Mouse (Mus musculus): Measurements from ENCODE around the gene Mlxipl.

Mlxipl gene

DNA sequence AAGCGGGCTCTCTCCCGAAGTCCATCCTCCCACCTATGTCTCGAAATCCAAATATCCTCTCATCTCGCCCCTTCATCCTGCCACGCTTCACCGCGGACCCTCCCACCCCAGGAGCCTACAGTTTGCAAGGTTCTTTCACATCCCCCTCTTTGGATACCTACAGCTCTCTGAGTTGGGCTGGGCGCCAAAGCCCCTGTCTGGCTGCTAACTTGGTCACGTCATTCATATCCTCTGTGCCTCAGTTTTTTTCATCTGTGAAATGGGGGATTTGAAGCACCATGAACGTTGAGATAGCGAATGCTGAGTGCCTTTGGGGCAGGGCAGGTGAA lies 11.2 kb upstream of the Mlxipl start:
- DNase-seq (ENCODE audit: low read depth, low spot score): no peak

DNA sequence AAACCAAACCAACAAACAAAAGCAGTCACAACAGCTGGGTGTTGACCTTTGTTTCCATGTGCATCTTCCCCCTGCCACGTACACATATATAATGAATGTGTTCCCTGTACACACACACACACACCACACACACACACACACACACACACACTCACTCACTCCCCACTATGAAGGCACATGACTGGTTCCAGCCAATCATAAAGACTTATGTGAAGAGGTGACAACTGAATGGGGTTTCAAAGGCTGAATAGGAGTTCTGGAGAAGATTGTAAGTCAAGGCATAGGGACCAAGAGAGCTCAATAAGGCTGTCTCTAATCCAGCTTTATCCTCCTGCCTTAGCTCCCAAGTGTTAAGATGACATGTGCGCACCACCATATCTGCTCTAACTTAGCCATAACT lies 10.1 kb upstream of the Mlxipl start:
- no peak for DNase-seq (ENCODE audit: low read depth, low spot score)

DNA sequence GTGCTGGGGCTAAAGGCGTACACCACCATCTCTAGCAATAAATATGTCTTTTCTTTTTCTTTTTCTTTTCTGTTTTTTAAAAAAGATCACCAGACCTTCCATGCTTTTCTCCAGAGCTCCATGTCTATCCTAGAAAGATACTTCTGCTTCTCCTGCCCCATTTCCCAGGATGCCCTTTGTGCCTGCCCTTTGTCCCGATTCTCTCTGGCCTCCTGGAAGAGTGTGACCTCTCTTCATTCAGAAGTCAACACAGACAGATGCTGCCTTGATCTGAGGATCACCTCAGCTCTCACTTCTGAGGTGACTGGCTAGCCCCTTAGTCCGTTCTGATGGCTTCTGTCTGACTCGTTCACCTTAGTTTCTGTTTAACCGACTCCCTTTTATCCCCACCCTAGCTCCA lies 9.2 kb upstream of the Mlxipl start:
- DNase-seq (ENCODE audit: low read depth, low spot score): no peak

DNA sequence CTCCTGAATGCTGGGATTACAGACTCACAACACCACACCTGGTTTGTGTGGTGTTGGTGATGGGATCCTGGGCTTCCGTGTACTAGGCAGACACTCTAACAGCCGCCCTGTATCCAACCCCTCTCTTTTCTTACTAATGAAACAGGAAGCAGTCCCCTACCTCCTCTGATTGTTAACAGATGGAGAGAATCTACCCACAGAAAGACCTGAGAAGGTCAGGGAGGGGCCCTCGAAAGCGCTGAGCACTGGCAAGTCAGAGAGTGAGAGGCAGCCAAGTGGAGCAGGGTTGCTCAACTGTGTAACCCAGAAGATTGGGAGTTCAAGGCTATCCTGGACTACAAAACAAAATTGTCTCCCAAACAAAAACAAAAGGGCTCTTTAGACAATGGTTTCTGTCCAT lies 2.8 kb upstream of the Mlxipl start:
- no peak for DNase-seq (ENCODE audit: low read depth, low spot score)

DNA sequence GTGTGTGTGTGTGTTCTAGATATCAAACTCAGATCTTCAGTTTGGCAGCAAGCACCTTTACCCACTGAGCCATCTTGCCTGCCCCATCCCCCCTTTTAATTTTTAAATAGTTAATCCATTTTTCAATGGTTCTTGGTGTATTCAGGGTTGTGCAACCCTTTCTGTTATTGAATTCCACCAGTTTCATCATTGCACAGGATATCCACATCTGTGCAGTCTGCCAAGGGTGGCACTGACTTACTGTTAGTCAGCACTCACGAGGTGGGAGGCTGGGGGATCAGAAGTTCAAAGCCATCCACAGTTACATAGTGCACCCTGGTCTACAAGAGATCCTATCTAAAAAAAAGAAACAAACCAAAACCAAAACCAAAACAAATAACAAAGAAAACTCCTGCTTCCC lies 11.3 kb downstream of the Mlxipl start:
- DNase-seq (ENCODE audit: low read depth, low spot score): no peak

DNA sequence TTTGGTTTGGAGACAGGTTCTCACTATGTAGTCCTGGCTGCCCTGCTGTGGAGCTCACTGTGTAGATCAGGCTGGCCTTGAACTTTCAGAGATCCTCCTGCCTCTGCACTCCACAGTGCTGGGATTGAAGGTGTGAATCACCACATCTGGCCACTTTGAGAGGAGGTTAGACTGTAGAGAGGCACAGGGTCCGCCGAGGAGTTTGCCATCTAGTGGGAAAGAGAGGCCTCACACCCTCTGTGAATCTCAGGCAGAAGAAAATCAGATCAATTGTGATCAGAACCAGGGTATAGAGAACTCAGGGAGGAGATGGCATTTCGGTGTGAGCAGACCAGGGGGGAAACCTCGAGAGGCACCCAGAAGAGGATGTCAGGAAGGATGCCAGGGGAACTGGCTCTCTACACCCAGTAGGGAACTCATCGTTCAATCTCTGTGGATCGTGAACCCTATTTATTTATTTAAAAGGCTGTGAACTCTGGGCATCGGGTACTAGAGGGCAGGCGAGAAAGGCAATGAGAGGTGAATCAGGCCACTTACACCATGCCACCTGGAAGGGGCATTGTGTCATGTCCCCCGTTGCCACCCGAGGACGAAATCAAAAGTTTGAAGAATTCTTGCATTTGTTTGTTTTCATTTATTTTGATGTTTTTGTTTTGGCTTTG lies 14.4 kb downstream of the Mlxipl start:
- no peak for DNase-seq (ENCODE audit: low read depth, low spot score)

DNA sequence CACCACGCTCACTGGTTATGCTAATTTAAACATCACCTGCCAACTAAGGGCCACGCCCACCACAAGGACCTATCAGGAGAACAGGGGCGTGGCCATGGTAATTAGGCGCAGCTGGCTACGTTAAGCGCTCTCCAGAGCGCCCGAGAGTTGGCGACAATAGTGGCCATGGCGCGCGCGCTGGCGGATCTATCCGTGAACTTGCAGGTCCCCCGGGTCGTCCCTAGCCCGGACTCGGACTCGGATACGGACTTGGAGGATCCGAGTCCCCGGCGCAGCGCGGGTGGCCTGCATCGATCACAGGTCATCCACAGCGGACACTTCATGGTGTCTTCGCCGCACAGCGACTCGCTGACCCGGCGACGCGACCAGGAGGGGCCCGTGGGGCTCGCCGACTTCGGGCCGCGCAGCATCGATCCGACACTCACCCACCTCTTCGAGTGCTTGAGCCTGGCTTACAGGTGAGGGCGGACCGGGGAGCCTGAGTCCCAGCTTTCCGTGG lies 17.1 kb downstream of the Mlxipl start:
- DNase-seq (ENCODE audit: low read depth, low spot score): peak; percentile 24

DNA sequence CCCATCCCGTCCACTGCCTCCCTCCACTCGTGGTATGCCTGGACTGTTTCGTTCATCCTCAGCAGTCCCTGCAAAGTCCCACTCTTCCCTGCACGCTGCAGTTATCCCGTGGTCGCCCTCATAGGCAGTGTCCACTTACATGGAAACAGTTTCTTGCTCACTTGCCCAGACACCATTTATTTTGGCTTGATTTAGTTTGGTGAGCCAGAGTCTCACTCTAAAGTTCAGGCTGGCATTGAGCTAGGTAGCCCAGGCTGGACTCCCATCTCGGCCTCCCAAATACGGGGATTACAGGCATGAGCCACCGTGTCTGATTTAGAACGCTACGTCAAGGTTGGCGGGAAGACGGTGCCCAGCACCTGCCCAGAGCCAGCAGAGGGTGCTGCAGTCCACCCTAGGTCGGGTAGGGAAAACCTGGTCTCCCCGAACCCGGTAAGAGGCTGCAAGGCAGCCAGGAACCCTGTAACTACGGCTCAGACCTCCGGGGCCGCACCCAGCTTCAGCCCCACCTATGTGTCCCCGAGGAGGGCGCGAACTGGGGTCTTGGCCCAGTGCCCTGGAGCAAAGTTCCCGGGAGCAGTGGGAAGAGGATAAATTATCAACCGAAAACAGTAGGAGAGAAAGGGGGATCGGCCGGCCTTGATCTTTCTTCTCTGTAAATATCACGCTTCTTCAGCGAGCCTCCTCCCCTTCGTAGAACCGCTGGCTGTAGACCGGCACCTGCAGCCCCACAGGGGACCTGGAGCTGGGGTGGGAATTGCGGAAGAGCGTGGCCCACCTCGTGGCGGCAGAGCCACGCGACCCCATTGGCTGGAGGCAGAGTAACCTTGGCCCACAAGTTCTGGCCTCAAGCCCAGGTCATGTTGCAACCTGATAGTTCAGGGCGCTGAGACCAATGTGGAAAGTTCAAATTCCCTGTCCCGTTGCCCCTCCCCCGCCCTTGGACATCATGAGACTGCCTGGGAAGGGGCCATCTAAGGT lies 18.1 kb downstream of the Mlxipl start:
- no peak for DNase-seq (ENCODE audit: low read depth, low spot score)

DNA sequence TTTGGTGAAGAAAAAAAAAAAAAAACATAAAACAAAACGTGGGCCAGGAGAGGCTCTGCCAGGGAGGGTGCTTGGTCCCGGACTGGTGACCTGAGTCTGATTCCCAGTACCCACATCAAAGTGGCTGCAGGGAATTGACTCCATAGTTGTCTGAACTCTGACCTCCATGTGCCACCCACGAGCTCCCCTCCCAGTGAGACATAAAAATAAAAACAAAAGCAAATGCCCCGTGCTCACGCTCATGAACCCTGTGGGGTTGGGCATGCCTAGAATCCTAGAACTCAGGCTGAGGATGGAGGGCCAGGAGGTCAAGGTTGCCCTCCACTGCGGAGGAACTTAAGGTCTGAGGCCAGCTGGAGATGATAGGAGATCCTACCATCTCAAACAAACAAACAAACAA lies 19.3 kb downstream of the Mlxipl start:
- DNase-seq (ENCODE audit: low read depth, low spot score): no peak

DNA sequence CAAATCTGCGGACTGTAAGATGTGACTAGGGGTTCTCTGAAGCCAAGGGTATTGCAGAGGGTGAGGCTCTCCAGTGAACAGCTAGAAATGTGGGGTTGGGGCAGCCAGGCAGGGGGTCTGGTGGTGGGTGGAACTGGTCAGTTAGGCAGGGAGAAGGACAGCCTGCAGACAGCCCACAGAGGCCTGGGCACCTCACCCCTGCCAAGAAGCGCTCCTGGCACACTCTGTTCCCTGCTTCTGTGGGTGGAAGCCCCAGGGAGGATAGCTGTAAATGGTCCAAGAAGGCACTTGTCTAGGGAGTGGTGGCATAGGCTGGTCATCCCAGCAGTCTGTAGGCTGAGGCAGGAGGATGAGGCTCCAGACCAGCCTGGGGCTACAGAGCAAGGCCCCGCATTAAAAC lies 19.7 kb downstream of the Mlxipl start:
- DNase-seq (ENCODE audit: low read depth, low spot score): no peak

DNA sequence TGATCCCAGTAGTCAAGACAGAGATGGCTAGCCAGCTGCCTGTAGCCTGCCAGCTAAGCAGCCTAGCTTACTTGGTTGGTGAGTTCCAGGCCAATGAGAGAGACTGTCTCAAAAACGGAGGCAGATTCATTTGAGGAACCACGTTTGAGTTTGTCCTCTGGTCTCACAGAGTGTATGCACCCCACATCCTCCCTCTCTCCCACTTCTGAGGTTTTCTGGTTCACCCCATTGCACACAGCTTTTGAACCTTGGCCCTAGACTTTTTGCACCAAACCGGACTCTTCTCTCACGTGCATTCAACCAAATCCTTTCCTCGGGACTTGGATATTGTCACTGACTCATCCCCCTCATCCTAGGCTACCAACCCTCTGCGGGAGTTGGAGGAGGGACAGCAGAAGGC lies 20.3 kb downstream of the Mlxipl start:
- no peak for DNase-seq (ENCODE audit: low read depth, low spot score)

DNA sequence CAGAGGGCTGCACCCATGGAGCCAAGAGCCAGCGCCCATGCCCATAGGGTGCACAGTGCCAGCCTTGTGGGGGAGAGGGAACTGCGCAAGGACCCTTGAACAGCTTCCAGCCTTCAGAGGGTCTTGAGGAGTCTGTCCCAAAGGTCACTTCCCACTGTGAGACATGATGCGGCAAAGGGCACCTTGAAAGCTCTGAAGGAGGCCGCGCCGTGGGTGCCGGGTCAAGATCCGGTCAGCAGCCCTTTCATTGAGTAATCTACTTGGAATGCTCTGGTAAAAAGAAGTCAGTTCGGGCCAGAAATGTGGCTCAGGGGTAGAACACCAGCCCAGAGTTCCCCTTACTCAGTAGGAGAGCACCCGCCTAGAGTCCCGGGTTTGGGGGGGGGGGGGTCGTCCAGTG lies 24.1 kb downstream of the Mlxipl start:
- no peak for DNase-seq (ENCODE audit: low read depth, low spot score)

DNA sequence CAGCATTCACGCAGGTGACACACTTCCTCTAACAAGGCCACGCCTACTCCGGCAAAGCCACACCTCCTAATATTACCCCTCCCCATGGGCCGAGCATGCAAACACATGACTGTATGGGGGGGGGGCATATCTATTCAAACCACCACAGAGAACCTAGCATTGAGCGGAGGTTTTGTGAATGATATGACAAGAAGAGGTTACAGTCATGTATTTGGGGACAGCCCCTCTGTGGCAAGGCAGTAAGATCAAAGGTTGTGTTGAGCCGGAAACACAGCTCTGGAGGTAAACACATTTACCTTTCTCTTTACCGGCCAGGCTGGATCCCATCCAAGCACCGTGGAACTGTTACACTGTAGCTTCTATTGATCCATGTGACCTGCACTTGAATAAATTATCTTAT lies 25.6 kb downstream of the Mlxipl start:
- DNase-seq (ENCODE audit: low read depth, low spot score): no peak

DNA sequence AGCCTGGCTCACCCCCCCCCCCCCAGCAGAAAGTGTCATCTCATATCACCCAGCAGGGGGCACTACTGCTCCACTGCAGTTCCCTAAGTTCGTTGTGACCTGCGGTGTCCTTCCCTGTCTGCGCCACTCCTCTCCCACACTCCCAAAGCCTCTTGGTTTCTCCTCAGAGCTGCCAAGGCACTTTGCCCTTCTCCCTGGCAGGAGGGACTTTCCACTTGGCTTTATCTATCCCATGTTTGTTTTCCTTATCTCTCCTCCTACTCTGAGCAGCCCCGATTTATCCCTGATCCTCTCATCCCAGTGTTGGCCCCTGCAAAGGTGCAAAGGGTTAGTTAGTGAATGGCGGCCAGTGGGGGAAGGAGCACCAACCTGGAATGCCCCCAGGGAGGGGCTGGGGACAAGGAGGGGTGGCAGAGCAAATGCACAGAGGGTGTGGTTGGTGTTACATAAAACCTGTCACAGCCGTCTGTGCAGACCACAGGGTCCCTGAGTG lies 28.9 kb downstream of the Mlxipl start:
- peak; percentile 26 for DNase-seq (ENCODE audit: low read depth, low spot score)

DNA sequence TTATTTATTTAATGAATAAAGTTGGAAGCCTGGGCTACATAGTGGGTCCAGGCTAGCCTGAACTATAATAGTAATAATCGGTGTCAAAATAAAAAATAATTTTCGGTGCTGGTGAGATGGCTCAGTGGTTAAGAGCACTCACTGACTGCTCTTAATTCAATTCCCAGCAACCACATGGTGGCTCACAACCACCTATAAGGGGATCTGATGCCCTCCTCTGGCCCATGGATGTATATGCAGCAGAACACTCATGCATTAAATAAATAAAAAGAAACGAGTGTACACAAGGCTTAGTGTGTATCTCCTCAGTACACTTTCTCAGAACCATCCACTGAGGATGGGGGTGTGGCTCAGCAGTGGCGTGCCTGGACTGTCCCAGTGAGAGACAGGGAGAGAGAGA lies 31.1 kb downstream of the Mlxipl start:
- DNase-seq (ENCODE audit: low read depth, low spot score): no peak

DNA sequence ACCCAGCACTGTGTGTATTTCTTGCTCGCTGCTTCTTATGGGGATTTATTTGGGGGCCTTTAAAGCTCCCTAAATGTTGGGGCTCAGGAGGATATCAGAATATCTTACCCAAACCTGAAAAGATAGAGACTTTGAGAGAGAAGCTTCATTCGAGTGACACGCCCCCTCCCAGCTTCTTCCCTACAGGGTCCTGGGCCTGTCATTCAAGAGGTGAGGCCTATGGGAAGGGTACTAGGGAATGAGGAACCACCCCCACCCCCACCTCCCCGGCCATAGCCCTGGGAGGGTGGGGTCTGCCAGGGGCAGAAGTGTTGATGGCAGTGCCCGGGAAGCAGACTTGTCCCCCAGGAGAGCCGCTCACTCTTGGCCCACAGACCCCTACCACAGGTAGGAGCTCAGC lies 36.4 kb downstream of the Mlxipl start:
- no peak for DNase-seq (ENCODE audit: low read depth, low spot score)

DNA sequence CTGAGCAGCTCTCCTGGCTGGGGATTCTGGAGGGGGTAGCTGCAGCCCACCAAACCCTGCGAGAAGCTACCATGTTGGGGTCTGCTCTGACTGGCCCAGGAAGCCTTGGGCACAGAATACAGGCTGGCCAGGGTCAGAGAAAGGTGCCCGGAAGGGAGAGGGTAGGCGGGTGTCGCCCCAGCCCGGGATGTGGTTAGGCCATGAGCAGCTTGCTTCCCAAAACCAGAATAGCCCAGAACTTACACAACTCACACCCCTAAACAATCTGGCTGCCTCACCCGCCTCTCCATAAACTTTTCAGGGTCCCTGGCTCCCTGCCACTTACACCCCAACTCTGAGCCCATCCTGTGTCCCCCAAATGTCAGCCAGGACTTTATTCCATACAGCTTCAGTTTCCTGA lies 38.0 kb downstream of the Mlxipl start:
- DNase-seq (ENCODE audit: low read depth, low spot score): no peak

DNA sequence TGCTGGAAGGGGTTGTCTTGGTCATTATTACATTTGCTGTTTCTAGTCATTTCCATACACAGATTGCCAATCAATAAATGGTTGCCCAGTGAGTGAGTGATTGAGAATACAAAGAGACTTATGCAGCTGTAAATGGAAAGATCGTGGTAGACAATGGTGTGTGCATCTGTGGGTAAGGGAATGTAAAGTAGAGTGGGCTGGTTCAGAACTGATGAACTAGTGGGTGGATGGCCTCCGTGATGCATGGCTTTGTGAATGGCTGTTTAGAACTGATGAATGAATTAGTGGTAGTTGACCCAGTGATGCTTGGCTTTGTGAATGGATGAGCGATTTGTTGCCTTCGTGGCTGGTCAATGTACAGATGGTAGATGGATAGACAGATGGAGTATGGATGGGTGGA lies 40.1 kb downstream of the Mlxipl start:
- DNase-seq (ENCODE audit: low read depth, low spot score): no peak

DNA sequence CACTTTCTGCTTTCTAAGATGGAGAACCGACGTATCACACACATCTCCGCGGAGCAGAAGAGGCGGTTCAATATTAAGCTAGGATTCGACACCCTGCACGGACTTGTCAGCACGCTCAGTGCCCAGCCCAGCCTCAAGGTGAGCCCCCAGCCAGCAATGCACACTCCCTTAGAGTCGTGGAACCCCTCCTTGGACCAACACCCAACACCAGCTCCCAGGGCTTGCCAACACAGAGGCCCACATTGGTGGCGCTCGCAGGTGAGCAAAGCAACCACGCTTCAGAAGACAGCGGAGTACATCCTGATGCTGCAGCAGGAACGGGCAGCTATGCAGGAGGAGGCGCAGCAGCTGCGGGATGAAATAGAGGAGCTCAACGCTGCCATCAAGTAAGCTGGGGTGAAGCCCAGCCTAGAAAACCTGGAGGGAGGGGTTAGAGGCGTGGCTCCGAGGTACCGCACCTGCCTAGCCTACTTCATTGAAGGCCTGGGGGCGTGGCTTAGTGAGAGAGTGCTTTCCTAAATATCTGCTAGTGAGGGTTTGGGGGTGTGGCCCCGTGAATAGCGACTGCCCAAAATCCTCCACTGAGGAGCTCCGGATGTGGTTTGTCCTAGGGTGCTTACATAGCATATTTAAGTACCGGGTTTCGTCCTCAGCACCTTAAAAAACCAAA lies 44.2 kb downstream of the Mlxipl start:
- peak; percentile 35 for DNase-seq (ENCODE audit: low read depth, low spot score)

DNA sequence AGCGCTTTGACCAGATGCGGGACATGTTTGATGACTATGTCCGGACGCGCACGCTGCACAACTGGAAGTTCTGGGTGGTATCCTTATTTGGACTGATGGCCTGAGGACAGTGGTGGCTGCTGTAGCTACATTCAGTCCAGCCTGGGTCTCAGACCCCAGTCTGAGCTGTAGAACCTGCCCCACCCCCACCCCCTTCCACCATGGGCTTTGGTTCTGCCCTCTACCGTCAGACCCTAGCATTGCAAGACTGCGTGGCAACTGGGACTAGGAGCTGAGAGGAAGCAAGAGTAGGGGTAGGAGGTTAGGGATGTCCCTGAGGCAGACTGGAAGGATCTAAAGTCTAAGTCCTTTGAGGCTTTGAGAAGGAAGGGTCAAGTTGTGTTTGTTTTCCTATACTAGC lies 44.8 kb downstream of the Mlxipl start:
- DNase-seq (ENCODE audit: low read depth, low spot score): no peak

DNA sequence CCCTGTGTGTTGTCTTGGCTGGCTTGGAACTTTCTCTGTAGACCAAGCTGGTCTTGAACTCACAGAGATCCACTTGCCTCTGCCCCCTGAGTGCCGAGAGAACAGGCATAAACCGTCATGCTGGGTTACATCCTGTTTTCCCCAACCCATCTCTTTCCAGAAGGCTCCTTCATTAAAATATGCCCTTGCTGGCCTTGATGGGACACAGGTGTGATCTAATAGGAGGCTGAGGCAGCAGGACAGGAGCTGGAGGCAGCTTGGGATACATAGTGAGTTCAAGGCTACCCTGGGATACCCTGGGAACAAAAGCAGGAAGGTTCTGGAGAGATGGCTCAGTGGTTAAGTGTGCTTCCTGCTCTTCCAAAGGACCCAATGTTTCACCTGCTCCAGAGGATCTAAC lies 50.2 kb downstream of the Mlxipl start:
- no peak for DNase-seq (ENCODE audit: low read depth, low spot score)

DNA sequence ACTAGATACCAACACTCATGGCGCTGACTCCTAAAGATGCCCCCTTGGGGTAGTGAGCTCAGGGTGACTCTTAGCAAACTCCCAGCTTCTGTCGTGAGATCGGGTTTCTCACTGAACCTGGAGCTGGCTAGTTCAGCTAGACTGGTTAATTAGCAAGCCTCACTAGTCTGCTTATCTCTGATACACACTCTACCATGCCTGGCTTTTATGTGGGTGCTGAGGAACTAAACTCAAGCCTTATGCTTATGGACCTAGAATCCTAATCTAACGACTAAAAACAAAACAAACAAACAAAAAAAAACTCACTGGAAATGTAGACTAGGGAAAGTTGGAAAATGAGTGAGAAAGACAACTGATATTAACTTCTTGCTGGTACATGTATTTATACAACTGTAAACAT lies 54.8 kb downstream of the Mlxipl start:
- no peak for DNase-seq (ENCODE audit: low read depth, low spot score)

All from c-Kit-negative CD71-positive TER-119-positive erythroid progenitor cells, embryonic 14.5 days (primary cell).